Mouse (Mus musculus) liver, adult 2 months (tissue): ENCODE results near the gene Hist1h2bm.

Experiments
- CTCF ChIP-seq: fragments of 200-500 bp; IDR thresholded peaks from 2 replicates; pipeline ENCODE4 v1.5.1; 2011; ENCODE audit warnings: low read depth, low read length, control low read depth
- POLR2A ChIP-seq: fragments of 200-500 bp; IDR thresholded peaks from 2 replicates; pipeline ENCODE4 v1.6.1; 2011; ENCODE audit warnings: low read length, control low read depth; ENCODE audit not compliant: insufficient read depth; ENCODE audit errors: extremely low read depth

DNA sequence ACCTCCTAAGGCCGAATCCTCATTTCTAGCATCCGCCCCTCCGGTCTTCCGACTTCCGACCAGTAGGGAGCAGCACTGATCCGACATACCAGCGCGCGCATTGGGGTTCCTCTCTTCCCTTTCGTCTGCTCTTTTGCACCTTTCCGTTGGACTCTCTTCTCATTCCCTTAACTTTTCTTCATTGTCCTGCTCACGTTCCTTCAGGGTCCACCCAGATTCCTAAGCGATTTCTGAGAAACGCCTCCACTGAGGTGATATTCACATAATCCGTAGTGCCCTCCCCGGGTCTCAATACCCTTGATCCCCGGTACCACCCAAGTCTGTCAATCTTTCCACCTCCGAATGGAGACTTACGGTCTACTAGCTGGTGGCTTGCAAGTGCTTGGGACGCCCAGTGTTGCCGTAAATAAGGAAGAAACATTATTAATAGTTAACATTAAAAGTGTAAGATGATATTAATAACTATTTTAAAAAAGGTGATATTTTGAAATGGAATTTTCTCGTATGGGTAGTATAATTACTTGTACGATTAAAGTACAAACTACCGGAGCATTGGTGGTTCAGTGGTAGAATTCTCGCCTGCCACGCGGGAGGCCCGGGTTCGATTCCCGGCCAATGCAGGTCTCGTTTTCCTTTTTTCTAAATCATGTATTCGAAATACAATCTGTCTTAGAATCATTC is 11.7 kb upstream of the Hist1h2bm start:
- peak; percentile 87 for TF ChIP-seq CTCF
- TF ChIP-seq POLR2A = no peak
